Mouse (Mus musculus): ENCODE results near the gene Lrrc23.
"Not testable (repeated sequence)": the region's sequence is repeated elsewhere in the genome, so short reads cannot be mapped to it uniquely, and the experiment has no call there.

Lrrc23 gene

DNA sequence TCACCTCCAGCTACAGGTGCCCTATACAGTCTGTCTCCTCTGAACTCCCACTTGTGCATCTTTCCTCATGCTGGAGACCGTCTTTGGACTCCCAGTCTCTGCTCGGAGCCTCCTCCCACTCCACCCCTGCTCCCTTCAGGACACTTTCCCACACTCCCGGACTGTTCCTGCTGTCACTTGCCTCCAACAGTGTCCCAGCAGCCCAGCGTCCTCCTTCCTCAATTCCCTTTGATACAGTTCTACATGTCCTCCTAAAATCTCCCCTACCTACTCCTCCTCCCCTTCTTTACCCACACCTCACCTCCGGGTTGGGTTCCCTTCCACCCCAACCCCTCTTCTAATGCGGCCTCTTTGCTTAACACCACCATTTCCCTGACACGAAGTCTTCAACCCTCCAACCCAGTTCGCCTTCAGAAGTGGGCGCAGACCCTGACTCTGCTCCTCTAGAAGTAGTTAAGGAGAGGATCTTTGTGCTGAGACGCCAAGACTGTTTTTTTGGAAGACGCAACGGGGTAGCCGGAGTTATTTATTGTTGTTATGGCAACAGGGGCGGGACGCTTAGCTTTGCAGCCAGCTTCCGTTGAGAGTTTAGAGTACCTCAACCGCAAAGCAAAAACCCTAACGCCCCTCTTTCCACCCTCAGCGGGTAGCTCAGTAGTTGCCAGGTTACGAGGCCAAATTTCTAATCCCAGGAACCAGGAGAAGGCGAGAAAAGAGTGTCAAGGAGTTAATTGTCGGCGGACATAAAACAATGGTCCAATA is at the start of gene Lrrc23:
Gene Lrrc23 (minus strand): TSS at position 506 of the 762 bp plus-strand sequence.
- peak; percentile 72 to 75 for DNase-seq (ENCODE audit: low spot score in 2 of 2)

DNA sequence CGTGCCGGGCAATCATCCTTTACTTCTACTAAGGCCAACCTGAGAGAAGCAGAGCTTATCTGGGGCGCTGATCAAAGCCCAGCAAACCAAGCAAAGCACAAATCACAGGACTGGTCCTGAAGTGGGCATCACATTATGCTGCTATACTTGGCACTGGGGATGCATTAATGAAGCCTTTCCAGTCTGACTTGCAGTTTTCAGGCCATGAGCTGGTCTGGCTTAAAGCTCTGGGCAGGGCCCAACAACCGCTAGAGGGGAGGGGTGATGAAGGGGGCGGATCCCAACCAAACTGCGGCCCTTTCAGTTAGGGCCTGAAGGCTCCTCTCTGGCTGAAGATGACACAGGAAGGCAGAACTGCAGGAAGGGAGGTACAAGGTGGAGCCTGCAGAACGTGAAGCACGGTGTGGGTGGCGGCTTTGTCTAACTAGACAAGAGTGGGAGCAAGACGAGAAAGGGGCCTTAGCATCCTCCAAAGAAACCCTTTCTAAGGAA is 48.6 kb upstream of the Lrrc23 start:
- DNase-seq (ENCODE audit: low spot score in 2 of 2), result peak; percentile 18 to 47

DNA sequence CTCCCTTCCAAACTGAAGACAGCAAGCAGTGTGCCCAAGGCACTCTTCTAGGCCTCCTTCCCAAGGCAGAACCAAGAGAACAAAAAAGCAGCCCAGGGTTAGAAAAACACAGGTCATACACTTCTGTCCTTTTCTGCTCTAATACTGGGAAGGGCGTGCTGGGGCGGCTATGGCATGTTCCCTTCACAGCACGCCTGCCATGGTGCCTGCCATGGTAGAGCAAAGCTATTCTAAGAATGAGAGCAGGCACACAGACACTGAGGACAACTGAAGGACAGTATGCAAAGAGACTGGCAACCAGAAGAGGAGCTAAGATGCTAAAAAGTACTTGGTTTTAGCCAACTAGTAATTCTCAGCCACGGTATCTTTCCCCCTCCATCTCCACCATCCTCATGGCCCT is 42.5 kb upstream of the Lrrc23 start:
- no peak for DNase-seq (ENCODE audit: low spot score in 2 of 2)

DNA sequence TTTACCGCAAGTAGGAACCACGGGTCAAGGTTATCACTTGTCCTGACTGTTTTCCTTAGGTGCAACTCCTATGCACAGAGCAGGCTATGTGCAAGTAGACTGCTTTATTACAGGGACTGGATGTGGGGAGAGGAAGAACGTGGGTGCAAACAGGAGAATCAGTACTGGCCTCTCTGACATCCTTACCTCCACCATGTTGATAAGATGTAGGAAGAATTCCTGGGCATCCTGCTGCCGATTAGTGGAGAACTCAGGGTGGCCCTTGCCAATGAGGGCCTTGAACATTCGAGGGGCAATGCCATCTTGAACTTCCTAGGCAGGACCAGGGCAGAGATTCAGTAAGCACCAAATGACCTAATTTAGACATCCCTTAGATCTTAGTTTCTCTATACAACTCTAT is 41.4 kb upstream of the Lrrc23 start:
- no peak for DNase-seq (ENCODE audit: low spot score in 2 of 2)

DNA sequence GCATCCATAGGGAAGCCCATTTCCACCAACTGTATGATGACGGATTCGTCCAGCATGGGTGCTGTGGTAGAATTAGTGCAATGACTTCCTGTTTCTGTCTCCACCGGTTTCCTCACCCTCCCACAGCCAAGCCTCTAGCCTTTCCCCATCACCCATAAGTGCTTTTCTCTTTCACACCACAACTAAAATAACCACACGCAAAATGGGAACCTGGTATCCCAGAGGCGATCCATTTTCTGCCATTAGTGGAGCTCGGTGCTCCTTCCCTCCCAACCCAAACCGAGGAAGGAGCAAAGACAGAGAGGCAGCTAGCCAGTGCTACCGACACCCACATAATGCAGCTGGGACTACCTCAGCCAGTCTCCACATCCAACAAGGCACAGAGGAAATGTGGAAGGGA is 38.4 kb upstream of the Lrrc23 start:
- DNase-seq (ENCODE audit: low spot score in 2 of 2), result no peak

DNA sequence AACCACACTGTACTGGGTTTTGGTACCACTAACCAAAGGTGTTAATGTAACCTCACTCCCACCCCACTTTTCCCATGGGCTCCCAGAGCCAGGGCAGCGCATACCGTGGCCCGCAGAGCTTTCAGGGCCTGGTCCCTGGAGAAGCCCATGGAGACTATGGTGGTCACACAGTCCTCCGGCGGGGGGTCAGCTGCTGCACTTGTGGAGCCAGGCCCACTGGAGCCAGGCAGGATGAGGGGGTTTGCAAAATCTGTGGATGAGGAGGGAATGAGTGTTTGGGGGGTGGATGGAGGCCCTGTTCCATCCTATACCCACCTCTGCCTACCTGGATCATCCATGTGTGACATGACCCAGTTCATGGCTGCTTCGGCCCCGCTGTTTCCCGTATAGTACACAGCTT is 38.0 kb upstream of the Lrrc23 start:
- DNase-seq (ENCODE audit: low spot score in 2 of 2), result no peak

DNA sequence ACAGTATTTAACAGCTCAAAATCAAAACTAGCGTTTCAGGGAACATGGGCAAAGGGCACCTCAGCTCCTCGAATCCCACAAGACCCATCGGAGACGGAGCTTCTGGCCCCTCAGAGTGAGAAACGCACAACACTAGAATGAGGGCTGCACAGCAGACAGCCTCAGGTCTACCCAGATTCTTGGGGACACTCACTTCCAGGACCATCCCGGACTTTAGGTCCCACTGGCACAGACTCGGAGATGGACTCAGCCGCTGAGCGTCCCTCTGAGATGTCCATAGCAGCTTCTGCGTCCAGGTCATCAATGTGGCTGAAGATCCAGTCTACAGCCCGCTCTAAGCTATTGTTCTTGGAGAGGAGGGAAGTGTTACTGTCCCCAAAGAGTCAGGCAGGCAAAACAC is 37.6 kb upstream of the Lrrc23 start:
- DNase-seq (ENCODE audit: low spot score in 2 of 2), result no peak

DNA sequence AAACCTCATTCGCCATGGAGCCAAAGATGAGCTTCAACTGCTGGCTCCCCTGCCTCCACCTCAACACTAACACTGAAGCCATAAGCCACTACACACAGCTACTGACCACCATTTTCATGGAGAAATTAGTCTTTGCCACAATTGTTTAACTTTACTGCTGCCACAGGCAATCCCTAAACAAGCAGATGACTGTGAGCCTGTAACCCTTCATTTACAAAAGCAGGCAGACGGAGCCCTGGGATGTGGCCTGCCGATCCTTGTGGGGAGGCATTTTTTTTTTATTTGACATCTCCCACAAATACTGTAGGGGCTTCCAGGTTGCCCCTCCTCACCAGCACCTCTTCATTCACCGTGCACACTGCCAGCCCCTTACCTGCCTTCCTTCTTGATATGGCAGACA is 37.1 kb upstream of the Lrrc23 start:
- DNase-seq (ENCODE audit: low spot score in 2 of 2), result no peak

DNA sequence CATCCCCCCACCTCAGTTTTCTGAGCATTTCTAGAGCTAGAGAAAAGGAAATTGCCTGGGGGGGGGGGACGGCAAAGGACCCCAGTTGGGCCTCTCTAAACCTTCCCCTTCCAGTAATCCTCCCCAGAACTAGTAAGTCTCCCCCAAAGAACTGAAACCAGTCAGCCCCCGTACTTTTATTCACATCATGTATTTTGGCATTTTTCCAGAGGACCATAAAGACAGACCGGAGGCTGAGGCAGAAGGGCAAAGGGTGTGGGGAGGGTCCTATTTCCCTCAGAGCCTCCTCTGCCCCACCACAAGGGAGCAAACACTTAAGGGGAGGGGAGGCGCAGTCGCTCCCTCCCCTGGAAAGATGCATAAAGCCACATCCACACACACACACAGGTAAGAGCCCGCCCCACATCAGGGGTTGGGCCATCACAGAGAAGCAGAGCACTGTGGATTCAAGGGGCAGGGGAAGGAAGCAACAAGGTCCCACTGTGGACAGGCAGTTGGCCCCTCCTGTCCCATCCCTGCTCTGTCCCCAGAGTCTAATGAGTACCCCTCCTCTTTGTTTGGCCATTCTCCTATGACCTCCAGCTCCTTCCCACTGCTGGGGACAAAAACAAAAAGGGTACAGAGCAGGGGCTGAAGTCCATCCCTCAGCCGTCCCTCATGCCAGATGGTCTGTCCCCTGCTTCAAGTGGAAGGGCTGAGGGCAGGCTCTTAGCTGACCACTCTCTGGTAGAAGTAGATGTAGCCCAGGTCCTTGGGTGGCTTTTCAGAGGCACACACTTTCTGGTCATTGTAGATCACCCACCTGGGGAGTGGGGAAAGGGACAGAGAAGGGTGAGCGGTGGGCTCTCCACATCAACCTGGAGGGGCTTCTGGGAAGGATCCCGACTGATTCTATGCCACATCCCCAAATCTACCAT is 35.6 kb upstream of the Lrrc23 start:
- DNase-seq (ENCODE audit: low spot score in 2 of 2), result no peak

DNA sequence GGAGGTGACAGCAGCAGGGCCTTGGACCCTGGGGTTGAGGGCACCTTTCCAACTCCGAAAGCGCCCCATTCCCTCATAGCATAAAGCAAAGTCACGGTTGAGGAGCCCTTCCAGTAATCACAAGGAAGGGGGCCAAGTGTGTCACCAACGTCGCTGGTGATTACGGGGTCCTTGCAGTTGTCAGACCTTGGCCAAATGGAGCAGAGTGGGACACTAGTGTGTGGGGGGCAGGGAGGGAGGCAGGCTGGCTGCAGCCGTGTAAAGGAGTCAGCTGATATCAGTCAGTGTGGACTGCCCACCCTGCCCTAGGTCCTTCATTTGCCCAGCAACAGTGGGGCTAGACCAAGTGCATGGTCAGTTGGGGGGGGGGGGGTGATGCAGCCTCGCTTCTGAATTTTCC is 34.9 kb upstream of the Lrrc23 start:
- no peak for DNase-seq (ENCODE audit: low spot score in 2 of 2)

DNA sequence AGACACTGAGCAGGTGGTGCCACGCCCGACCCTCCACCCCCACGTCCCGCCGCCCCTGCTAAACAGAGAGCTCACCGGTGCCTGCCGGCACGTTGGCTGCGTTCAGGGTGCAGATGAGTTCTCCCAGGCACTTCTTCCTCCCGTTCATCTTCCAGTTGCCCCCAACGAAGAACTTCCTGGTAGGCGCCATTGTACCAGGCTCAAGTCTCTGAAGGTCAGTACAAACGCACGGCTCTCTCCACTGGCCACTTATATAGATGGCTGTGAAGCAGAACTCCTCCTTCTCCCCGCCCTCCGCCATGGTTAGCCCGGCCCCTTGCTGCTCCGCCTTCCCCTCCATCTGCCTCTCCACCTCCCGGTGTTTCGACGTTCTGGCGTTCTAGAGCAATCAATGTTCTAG is 34.4 kb upstream of the Lrrc23 start, which contains the start of gene Tpi1:
Gene Tpi1 (minus strand): TSS at position 364 of the 400 bp plus-strand sequence.
- peak; percentile 83 to 85 for DNase-seq (ENCODE audit: low spot score in 2 of 2)

DNA sequence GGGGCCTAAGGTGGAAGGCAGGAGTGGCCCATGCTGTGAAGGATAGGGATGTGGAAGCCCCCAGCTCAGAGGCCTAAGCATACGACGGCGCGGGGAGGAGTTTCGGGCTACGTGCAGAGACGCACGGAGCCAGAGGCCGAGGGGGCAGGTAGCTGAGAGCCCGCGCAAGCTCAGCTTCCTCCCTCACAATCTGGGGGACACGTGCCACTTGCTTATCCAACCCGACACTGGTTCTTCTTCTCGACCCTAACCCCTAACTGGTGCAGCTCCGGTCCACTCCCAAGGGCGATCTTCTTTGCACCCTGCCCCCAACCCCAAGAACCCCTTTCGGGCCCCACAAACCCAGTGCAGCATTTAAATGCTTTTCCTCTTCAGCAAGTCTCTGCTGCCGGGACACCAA is 34.0 kb upstream of the Lrrc23 start:
- peak; percentile 45 to 47 for DNase-seq (ENCODE audit: low spot score in 2 of 2)

DNA sequence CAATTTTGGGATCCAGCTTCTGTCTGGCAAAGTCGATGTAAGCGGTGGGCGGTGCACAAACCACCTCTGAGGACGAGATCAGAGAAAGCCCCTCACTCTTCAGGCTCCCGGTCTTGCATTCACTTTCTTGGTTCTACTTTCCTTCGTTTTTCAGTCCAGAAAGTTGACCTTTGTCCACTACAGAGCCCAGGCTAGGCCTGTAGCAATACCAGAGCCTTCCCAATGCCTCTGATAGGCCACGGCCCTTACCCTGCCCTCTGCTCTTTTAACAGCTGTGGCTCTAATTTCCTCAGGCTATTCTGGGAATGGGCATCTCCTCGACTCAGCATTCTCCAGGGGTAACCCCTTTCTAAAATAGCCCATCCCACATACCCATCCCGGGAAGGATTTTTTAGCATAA is 33.3 kb upstream of the Lrrc23 start:
- DNase-seq (ENCODE audit: low spot score in 2 of 2), result no peak

DNA sequence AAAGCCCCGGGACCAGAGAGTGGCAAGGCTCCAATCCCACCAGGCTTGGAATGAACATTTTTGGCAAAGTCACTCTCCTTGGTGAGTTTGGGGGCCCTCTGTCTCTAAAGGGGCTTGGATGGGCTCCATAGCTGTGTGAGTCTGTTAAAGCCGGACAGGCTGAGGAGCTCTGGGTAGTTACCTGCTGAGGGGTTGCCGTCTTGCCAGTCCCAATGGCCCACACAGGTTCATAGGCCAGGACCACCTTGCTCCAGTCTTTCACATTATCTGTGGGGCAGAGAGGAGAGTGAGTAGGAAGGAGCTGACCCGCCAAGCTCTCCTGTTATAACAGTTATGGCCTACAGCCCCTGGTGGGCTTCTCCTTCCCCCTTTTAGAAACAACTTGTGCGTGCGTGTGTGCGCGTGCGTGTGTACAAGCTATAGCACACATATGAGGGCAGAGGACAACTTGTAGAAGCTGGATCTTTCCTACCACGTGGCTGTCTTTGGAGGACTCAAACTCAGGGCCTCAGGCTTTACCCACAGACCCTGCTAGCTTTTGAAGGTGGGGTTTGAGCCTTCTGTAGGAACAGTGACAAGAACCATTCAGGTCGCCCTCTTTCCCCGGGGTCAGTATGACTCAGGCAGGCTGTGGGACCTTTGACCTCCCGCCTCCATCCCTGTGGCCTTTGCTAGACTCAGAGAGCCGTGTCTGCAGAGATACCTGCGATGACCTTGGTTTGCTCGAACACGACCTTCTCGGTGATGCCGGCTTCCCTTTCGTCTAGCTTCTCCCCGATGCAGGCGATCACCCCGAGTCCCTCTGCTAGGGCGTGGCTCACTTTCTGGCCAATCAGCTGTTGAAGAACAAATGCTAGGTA is 32.4 kb upstream of the Lrrc23 start:
- no peak for DNase-seq (ENCODE audit: low spot score in 2 of 2)

DNA sequence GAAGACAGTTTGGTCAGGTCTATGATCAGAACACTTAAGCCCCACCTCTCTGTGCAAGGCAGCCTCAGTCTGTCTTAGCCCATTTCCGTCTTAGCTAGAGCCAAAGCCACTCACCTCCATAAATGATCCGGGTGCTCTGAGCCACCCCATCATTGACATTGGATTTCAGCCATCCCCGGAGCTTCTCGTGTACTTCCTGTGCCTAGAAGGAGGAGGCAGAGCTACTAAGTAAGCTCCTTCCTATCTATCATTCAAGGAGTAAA is 31.8 kb upstream of the Lrrc23 start:
- DNase-seq (ENCODE audit: low spot score in 2 of 2), result no peak

DNA sequence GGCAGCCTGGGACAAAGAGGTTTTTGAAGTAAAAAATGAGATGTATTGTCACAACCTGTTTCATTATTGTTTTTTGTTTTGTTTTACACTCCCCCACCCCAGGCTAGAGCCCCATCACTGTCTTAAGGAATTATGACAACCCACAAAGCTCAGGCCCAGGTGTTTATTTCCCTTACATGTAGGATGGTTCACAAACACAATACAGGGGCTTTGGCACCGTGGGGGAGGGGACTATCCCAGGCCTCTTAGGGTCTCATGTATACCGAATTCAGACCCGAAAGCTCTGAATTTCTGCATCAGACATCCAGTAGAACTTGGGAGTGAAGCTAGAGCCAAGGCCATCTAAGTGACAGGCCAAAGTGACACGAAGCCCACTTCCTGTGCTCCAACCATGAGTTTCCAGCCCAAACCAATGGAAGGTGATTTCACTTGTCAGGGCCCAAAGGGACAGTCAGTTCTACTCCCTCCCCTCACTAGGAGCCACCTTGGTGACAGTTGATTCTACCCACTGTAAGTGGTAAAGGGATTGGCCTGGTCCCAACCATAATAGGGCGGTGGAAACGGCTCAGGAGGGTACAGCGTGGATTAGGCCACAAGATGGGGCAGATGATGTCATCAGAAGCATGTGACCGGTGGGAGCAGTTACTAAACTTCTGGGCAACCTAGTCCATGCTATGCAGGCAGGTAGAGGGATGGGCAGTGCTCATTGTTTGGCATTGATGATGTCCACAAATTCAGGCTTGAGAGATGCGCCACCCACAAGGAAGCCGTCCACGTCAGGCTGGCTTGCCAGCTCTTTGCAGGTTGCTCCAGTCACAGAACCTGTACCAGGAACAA is 31.3 kb upstream of the Lrrc23 start:
- not testable (repeated sequence) for DNase-seq (ENCODE audit: low spot score in 2 of 2)

DNA sequence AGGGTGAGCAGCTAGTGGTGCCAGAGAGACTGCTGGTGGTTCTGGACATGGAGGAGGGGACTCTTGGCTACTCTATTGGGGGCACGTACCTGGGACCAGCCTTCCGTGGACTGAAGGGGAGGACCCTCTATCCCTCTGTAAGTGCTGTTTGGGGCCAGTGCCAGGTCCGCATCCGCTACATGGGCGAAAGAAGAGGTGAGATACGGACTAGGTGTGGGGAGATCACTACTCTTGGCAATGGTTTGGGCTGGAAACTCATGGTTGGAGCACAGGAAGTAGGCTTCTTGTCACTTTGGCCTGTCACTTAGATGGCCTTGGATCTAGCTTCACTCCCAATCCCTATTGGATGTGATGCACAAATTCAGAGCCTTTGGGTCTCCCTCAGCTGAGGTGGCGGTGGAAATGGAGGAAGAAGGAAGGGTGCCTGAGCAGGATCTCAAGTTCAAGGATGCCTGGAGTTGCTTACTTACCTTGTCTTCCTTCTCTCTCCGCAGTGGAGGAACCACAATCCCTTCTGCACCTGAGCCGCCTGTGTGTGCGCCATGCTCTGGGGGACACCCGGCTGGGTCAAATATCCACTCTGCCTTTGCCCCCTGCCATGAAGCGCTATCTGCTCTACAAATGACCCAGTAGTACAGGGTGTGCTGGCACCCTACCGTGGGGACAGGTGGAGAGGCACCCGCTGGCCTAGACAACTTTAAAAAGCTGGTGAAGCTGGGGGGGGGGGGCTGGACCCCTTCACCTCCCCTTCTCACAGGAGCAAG is 30.4 kb upstream of the Lrrc23 start:
- DNase-seq (ENCODE audit: low spot score in 2 of 2), result no peak

DNA sequence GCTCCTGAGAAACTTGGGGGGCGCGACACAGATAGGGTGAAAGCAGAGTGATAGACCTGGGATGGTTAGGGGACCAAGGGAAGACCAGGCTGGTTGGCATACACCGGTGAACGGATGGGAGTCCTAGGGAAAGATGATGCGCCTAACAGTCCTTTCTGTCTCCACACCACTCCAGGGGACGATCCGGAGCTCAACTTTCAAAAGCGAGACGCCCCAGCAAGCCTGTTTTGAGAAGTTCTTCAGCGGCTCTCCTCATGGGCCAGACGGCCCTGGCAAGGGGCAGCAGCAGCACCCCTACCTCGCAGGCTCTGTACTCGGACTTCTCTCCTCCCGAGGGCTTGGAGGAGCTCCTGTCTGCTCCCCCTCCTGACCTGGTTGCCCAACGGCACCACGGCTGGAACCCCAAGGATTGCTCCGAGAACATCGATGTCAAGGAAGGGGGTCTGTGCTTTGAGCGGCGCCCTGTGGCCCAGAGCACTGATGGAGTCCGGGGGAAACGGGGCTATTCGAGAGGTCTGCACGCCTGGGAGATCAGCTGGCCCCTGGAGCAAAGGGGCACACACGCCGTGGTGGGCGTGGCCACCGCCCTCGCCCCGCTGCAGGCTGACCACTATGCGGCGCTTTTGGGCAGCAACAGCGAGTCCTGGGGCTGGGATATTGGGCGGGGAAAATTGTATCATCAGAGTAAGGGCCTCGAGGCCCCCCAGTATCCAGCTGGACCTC is 29.7 kb upstream of the Lrrc23 start:
- peak; percentile 67 to 71 for DNase-seq (ENCODE audit: low spot score in 2 of 2)

DNA sequence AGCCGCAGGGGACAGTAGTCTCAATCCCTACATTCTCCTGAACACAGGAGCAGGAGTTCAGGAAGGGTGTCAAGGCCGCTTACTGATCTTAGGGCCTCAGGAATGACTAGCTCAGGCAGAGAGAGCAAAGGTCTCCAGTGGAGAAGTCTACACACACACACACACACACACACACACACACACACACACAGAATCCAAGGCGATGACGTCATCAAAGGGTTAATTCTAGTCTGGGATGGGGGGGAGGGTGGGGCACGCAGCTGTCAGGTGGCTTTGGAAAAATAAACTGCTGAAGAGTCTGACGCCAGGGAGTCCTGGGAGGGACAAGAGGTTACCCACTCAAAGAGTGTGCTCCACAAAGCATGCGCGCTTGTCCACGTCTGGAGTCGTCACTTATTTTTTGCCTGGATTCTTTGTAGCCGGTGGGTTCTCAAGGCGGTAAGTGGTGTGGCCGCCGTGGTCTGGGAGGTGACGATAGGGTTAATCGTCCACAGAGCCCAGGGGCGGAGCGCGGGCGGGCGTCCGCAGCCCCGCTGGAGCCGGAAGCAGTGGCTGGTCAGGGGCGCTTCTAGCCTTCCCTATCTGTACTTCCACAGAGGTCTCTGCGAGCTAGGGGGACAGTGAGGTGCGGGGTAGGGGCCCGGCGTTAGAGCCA is 29.0 kb upstream of the Lrrc23 start, which contains the start of gene Spsb2:
Gene Spsb2 (plus strand): TSS at position 304 of the 655 bp plus-strand sequence.
- peak; percentile 42 to 59 for DNase-seq (ENCODE audit: low spot score in 2 of 2)
